Comparison of ENCODE assay signal across 24 mouse cellular contexts in the genomic region with DNA sequence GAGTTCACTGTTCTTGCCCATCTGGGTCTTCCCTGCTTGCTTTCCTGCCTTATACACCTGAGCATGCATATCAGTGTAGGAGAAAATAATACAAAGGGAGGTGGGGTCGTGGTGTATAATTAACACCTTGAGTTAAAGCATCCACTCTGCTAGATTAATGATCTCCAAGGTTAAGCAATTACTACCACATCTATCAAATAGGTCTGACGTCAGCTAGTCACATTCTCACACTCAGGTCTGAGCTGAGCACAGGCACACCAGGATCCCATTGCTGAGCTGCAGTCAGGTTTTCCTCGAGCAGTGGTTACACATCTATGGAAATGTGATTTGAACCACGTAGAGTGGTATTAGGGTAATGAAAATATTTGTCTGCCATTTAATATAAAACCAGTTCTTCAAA.
DNase-seq lines count a peak whose midpoint lies in the region; ATAC-seq and TF ChIP-seq lines count a peak whose summit lies in the region.
"Had no signal": no experiment of that assay in that cellular context is flagged by ENCODE, and none has a peak within 500 bp of the region (broad histone marks: within the 10 kb centered on the region; RNA-seq: fewer than 3 reads in every experiment).

No protein-coding gene starts in this region.

- H3K9ac ChIP-seq in hindbrain, embryonic 16.5 days (ENCODE audit: low read depth, low read length), result no peak overlapping the region
- no peak overlapping the region for H3K9ac ChIP-seq in hindbrain, embryonic 13.5 days
- H3K9ac ChIP-seq in kidney, embryonic 14.5 days (ENCODE audit: low read depth, low read length), result no peak overlapping the region
- H3K9ac ChIP-seq in kidney, postnatal 0 days (ENCODE audit: low read depth, low read length), result no peak overlapping the region
- H3K9ac ChIP-seq: forebrain, embryonic 13.5 days; hindbrain, embryonic 14.5 days had no signal

- no peak overlapping the region for H3K27ac ChIP-seq in hindbrain, embryonic 16.5 days (ENCODE audit: low read depth, low read length)
- no peak overlapping the region for H3K27ac ChIP-seq in hindbrain, embryonic 13.5 days
- H3K27ac ChIP-seq in kidney, embryonic 14.5 days (ENCODE audit: low read depth, low read length), result no peak overlapping the region
- 0 out of 2 replicates have a peak overlapping the region, but pooled peaks have one; percentile 50 for H3K27ac ChIP-seq in kidney, postnatal 0 days
- H3K27ac ChIP-seq: forebrain, embryonic 10.5 days; forebrain, embryonic 13.5 days; heart, adult 2 months; hindbrain, embryonic 10.5 days; hindbrain, embryonic 14.5 days had no signal

- 0 out of 2 replicates have a peak, but pooled peaks have one; percentile 37 for ATAC-seq in hindbrain, embryonic 16.5 days
- no peak for ATAC-seq in hindbrain, embryonic 13.5 days (ENCODE audit: low FRiP score)
- ATAC-seq in kidney, embryonic 14.5 days (ENCODE audit: low FRiP score, low TSS enrichment), result peak; percentile 81; the same call in 1 of the 2 replicates
- ATAC-seq in kidney, postnatal 0 days (replicated peaks; ENCODE audit: low FRiP score, low read depth), result peak; percentile 90
- ATAC-seq: forebrain, embryonic 13.5 days; forebrain, embryonic 16.5 days; Patski had no signal

- no peaks in the 10 kb centered on the region for H3K27me3 ChIP-seq in hindbrain, embryonic 16.5 days (replicated peaks; ENCODE audit: control insufficient read depth, insufficient read depth, low read length)
- no peaks in the 10 kb centered on the region for H3K27me3 ChIP-seq in hindbrain, embryonic 13.5 days
- H3K27me3 ChIP-seq in kidney, embryonic 14.5 days (ENCODE audit: control insufficient read depth, insufficient read depth, low read length), result no peaks in the 10 kb centered on the region
- H3K27me3 ChIP-seq in kidney, postnatal 0 days (ENCODE audit: insufficient read depth, low read length), result no peaks in the 10 kb centered on the region
- H3K27me3 ChIP-seq: CH12.LX; forebrain, embryonic 13.5 days; Patski had no signal

- 64% methylated on average over 4 of the region's 4 CpGs for WGBS in hindbrain, embryonic 16.5 days
- 69% methylated on average over 4 of the region's 4 CpGs for WGBS in hindbrain, embryonic 13.5 days
- WGBS in kidney, embryonic 14.5 days, result 37% methylated on average over 4 of the region's 4 CpGs
- 48% methylated on average over 4 of the region's 4 CpGs for WGBS in kidney, postnatal 0 days

- H3K4me1 ChIP-seq in hindbrain, embryonic 16.5 days (ENCODE audit: control insufficient read depth, insufficient read depth, low read depth, low read length), result no peaks in the 10 kb centered on the region
- no peaks in the 10 kb centered on the region for H3K4me1 ChIP-seq in hindbrain, embryonic 13.5 days (replicated peaks)
- no peaks in the 10 kb centered on the region for H3K4me1 ChIP-seq in kidney, embryonic 14.5 days (ENCODE audit: control insufficient read depth, insufficient read depth, low read length)
- no peaks in the 10 kb centered on the region for H3K4me1 ChIP-seq in kidney, postnatal 0 days (replicated peaks; ENCODE audit: insufficient read depth, low read length)
- H3K4me1 ChIP-seq: forebrain, embryonic 10.5 days; forebrain, embryonic 13.5 days; hindbrain, embryonic 10.5 days had no signal

- no peak for TF ChIP-seq CTCF in kidney, postnatal 0 days (IDR thresholded peaks at IDR 0.05; ENCODE audit: low read depth)

- DNase-seq in kidney, adult 11 months, result no peak
- DNase-seq in kidney, postnatal 0 days (ENCODE audit: low spot score), result no peak
- no peak for DNase-seq in kidney, postnatal 14 days
- DNase-seq: adrenal gland, postnatal 10 days; adrenal gland, postnatal 36 days; B cell, adult 2 months; cerebellum, adult 18-20 months; cerebellum, adult 9-10 months; cerebellum, postnatal 14 days; gastrocnemius, postnatal 10 days; gastrocnemius, postnatal 36 days; heart, adult 2 months had no signal

- H3K4me3 ChIP-seq in hindbrain, embryonic 16.5 days (ENCODE audit: low read length), result no peak overlapping the region
- no peak overlapping the region for H3K4me3 ChIP-seq in hindbrain, embryonic 13.5 days
- no peak overlapping the region for H3K4me3 ChIP-seq in kidney, embryonic 14.5 days (ENCODE audit: low read length)
- H3K4me3 ChIP-seq in kidney, postnatal 0 days (replicated peaks; ENCODE audit: low read depth, low read length), result no peak overlapping the region
- H3K4me3 ChIP-seq: forebrain, embryonic 10.5 days; forebrain, embryonic 13.5 days; heart, adult 2 months; hindbrain, embryonic 10.5 days had no signal

- H3K36me3 ChIP-seq in hindbrain, embryonic 16.5 days (ENCODE audit: control insufficient read depth, insufficient read depth, low read length), result no peaks in the 10 kb centered on the region
- H3K36me3 ChIP-seq in hindbrain, embryonic 13.5 days, result no peaks in the 10 kb centered on the region
- no peaks in the 10 kb centered on the region for H3K36me3 ChIP-seq in kidney, embryonic 14.5 days (ENCODE audit: control insufficient read depth, insufficient read depth, low read length)
- no peaks in the 10 kb centered on the region for H3K36me3 ChIP-seq in kidney, postnatal 0 days (ENCODE audit: insufficient read depth, low read length)
- H3K36me3 ChIP-seq: forebrain, embryonic 10.5 days; hindbrain, embryonic 10.5 days had no signal

- no peak overlapping the region for H3K4me2 ChIP-seq in hindbrain, embryonic 16.5 days (ENCODE audit: low read length)
- H3K4me2 ChIP-seq in hindbrain, embryonic 13.5 days, result no peak overlapping the region
- no peak overlapping the region for H3K4me2 ChIP-seq in kidney, embryonic 14.5 days (replicated peaks; ENCODE audit: low read depth, low read length)
- H3K4me2 ChIP-seq in kidney, postnatal 0 days (ENCODE audit: low read length), result no peak overlapping the region
- H3K4me2 ChIP-seq: forebrain, embryonic 13.5 days; heart, embryonic 11.5 days; hindbrain, embryonic 14.5 days had no signal

- H3K9me3 ChIP-seq in hindbrain, embryonic 16.5 days (ENCODE audit: control insufficient read depth, low read length), result no peaks in the 10 kb centered on the region
- H3K9me3 ChIP-seq in hindbrain, embryonic 13.5 days, result no peaks in the 10 kb centered on the region
- no peaks in the 10 kb centered on the region for H3K9me3 ChIP-seq in kidney, embryonic 14.5 days (ENCODE audit: control insufficient read depth, low read length)
- no peaks in the 10 kb centered on the region for H3K9me3 ChIP-seq in kidney, postnatal 0 days (replicated peaks; ENCODE audit: low read length)
- H3K9me3 ChIP-seq: forebrain, embryonic 10.5 days; forebrain, embryonic 13.5 days; G1E; hindbrain, embryonic 10.5 days had no signal
